Mouse (Mus musculus): ENCODE results near the gene Itgb3.

The Itgb3 gene

DNA sequence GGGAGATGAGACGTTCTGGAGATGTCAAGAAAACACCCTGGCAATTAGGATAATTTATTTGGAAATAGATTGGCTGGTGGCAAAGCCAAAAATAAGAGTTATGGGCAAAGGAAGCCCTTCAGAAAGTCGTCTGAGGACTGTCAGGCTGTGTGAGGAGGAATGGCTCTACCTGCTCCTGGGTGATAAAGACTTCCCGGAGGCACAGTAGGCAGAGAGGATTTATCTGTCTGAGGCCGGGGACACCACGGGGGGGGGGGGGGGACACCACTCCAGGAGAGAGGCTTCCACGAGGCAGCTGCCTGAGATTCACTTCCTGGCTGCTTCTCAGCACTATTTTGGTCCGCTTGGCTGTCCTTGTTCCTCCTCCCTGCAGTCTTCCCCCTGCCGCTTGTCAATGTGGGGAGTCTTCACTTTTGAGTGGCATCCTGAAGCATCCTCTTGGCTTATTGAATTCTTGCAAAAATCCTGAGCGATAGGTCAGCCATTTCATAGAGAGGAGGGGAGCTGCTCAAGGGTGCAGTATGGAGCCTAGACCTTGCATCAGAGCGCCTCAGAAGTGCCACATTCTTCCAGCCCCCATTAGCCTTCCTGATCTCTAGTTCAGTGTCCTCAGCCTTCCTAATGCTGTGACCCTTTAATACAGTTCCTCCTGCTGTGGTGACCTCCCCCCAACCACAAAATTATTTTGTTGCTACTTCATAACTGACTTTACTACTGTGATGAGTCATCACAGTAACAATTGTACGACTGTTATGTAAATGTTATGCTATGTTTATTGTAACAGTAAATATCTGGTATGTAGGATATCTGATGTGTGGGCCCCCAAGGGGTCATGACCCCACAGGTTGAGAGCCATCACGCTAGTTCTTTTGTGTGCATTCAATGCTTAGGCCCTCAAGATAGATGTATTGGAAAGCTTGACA is 14.5 kb downstream of the Itgb3 start:
- peak; percentile 42 to 47 for DNase-seq

DNA sequence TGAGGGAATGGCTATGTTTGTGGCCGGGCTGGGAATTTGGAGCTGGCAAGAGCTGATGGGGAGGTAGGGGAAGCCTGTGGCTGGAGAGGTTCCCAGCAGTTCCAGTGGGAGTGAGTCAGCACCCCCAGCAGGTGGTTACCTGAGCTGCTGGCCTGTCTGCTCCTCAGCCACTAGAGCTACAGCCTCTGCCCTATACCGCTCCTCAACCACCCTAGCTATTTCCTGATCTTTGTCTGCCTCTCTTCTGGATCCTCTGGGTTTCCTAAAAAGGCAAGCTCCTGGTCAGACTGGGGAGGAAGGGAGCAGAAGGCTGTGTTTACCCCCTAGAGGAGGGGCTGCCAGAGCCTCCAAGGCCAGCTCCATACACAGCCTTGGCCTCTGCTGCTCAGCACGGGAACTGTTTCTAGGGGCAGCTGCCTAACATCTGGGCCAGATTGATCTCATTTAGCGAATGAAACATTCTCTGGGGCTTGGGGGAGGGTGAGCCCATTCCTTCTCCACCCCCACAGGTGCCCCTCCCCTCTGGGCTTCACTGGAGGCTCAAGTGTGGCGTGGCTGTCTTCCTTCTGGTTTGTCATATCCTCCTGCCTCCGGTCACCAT is 17.1 kb downstream of the Itgb3 start:
- peak; percentile 76 to 85 for DNase-seq

DNA sequence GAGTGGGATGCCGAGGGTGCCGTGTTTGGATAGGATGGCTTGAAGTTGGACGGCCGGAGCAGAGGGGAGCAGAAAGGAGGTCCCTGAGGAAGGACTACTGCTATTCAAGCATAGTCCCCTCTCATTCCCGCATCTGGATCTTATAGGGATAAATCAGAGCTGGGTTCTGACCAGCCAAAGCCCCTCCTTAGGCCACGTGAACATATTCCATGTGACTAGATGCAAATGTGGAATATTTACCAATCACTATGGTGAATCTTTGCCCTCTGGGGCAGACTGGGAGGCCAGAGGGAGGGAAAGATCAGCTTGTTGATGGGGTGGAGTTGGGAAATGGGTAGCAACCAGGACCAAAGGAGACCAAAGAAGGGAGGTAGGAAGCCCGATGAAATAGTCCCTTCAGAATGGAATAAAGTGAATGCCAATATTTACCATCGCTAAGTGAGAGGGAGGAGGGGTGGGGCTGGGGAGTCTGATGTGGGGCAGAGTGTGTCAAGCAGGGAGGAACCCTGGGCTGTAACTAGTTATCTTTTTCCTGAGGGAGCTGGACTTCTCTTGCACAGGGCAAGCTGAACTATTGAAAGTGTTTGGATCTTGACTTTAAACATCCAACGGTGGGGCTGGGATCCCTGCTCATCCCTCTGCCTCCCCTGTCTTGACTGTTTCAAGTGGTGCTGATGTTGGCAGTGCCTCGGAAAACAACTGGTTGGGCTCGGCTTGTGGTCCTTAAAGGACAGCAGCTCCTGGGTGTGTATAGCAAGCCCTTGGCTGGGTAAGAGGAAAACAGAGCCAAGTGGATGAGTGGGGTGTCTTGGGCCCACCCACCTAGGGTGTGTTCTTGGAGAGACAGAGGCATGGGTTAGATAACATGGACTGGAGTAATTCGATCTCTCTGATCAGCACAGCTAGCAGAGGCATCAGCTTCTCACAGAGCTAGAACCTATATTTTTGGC is 17.9 kb downstream of the Itgb3 start:
- DNase-seq: no peak

DNA sequence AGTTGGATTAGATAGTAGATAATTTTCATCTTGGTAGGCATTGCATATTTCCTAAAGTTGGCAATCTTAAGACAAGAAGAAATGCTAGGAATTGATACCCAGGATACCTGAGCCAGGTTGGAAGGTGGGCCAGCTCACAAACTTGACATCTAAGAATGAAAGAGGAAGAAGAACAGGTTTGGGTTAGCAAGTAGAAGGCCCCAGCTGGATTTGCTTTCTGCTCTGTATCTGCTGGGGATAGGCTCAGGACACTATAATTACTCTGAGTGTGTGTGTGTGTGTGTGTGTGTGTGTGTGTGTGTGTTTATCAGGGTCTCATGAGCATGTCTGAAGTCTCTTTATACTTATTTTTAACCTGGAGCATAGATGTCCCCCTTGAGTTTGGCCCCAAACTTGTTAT is 18.8 kb downstream of the Itgb3 start:
- no peak for DNase-seq

DNA sequence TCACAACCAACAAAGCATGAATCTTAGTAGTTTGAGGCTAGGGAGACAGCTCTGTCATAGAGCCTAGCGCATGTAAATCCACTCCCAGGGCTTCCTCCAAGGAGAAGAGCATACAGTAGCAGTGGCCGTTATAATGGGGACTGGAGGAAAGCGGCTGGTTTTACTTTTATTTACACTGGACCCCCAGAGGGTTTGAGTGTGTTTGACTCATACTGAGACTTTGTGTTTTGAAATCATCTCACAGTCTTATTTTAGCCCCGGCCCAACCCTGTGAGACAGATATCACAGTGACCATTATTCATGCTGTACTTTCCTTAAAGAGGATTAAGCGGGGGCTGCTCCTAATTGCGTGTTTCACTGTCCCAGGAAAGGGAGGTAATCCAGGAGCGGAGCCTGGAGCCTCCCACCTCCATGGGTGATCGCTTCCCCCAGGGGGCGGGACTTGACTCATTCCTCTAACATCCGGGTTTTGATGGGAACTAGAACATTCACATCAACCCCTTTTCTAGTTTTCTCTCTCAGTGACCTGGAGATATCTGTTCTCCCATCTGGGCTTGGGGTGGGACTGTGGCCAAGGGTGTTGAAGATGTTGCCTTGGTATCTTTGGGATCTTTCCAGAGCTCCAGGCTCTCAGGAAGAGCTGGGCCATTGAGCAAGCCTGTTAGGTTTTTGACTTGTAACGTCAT is 20.0 kb downstream of the Itgb3 start:
- no peak for DNase-seq

DNA sequence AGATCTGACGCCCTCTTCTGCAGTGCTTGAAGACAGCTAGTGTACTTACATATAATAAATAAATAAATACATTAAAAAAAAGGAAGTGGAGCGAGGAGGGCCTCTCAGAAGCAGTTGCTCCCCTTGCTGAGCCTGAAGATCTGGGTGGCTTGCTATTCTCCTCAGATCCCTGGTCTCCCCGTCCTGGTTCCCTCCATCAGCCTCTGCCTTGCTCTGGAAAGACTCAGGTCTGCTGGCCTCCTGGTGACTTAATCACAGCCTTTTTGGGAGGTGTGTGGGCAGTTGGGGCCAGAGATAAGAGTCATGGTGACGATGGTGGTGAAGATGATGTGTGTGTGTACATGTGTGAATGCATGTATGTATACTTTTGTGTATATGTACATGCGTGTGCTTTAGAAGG is 20.8 kb downstream of the Itgb3 start:
- no peak for DNase-seq

DNA sequence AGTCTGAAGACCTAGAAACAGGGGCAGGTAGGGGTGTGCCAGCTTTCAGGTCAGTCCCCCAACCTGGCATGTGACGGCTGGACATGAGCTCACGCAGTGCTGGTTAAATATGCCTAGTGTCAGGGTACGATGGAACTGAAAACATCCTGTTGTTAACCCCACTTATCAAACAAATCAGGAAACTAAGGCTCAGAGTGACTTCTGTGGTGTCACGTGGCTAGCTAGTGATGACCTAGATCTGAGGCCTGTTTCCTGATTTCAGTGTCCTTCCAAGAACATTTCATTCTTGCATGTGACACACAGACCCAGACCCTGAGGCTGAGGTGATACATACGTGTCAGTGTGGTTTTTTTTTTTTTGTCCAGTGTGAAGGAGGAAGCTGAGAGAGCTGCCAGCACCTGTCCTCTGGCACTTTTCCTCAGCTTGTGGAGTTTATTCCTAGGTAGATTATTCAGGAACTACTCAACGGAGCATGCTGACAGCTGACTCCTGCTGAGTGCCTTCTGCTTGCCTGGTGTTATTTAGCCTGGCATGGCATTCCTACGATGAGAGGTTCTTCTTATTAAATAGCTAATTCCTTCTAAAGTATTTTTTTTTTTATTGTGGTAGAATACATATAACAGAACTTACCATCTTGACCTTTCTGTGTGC is 22.5 kb downstream of the Itgb3 start:
- DNase-seq: peak; percentile 86 to 90

DNA sequence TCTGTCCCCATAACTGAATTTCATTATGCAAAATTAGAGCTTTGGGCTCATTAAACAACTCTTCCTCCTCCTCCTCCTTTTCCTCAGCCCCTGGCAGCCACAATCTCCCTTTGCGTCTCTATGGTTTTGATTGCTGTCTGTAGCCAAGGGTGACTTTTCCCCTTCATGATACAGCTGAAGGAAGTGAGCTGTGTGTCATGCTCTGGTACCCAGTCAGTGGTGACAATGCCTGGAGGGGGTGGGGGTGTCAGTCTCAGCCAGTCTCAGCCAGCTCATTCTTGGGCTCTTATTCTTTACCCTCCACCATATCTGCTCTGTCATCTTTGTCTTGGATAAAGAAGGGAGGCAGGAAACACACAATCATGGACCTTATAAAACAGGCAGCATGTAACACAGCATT is 23.5 kb downstream of the Itgb3 start:
- peak in 1 of 2 experiments; percentile 23 for DNase-seq

DNA sequence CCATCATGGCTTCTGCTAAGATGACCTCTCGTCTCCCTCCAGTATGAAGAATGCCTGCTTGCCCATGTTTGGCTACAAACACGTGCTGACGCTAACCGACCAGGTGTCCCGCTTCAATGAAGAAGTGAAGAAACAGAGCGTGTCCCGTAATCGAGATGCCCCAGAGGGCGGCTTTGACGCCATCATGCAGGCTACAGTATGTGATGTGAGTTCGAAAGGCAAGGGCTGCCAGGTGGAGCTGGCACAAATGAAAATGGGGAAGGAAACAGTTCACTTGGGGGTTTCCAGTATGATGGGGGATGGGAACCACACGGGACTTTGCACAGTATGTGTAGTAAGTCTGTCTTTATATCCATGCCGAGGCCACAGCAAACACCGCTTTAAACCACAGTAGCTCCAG is 29.2 kb downstream of the Itgb3 start:
- peak in 1 of 2 experiments; percentile 1 for DNase-seq

DNA sequence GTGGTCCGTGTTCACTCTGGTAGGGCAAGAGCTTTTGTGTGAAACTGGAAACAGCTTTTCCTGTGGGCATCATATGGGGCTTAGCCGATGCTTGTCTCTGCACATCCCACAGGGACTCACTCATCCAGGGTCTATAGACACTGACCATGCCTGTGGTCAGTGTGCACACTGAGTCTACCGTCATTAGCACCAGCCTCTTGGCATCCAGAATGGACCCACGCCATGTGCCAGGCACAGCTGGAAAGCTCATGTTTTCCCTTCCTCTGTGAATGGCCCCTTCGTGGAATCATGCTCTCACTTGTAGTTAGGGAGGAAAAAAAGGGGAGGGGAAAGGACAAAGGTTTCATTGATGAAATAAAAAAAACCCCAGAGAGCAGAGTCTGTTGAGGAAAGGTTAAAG is 30.2 kb downstream of the Itgb3 start:
- no peak for DNase-seq

DNA sequence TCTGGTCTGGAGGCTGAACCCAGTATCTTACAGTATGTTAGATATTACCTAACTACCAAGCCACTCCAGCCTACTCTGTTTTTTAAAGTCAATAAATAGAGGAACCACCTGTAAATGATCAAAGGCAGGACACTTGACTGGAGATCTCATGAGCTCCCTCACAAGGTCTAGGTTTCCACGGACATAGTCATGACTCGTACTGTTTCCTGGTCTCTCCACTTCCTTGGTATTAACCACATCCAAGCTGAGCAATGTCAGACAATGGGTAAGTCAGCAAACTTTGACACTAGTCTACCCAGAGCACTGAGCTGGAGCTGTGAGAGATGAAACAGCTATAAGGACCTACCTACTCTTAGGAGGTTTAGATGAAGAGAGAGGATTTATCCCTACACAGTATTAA is 31.1 kb downstream of the Itgb3 start:
- no peak for DNase-seq

DNA sequence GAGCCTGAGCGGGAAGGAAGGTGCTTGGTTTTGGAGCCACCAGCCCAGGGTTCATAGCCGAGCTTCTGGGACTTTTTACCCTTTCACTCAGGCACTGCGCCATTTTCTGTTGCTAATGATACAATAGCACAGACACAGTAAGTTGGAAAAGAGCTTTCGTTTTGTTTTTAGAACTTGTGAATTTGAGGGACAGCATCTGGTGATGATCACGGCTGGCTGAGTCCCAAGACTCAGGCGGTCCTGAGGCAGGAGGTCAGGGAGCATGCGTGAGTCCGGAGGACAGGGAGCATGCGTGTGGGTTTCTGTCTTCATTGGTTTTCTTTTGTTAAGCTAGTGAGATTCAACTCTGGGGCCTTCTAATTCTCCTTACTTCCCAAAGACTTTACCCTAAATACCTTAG is 31.8 kb downstream of the Itgb3 start:
- no peak for DNase-seq

DNA sequence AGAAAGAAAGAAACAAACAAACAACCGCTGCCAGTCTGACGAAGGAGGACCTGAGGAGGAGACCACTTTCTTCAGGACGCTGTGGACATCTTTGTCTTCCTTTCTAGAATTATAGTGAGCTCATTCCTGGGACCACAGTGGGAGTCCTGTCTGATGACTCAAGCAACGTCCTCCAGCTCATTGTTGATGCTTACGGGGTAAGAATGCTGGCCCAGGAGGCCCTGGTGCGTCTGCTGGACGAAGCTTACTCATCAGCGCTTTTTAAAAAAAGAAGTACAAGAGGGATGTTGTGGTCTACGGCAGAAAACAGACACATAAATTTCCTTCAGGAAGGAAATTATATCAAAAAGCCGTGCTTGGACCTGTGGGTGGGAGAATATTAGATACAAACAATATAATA is 33.1 kb downstream of the Itgb3 start:
- DNase-seq: no peak

DNA sequence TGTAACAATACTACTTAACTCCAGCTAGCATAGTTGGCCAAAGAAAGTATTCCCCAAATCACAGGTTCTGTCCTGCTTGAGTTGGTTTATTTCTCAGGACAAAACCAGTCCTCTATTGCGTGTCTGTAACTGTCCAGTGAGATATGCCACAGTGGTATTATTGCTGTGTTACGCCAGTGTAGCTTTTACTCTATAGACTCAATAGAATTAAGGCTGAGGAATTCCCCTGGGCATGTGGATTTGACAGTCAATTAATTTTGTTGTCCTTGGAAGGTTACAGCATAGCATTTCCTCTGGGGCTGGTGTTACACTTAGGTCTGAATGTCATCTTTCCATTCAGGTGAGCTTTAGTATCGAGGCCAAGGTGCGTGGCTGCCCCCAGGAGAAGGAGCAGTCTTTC is 35.4 kb downstream of the Itgb3 start:
- no peak for DNase-seq

DNA sequence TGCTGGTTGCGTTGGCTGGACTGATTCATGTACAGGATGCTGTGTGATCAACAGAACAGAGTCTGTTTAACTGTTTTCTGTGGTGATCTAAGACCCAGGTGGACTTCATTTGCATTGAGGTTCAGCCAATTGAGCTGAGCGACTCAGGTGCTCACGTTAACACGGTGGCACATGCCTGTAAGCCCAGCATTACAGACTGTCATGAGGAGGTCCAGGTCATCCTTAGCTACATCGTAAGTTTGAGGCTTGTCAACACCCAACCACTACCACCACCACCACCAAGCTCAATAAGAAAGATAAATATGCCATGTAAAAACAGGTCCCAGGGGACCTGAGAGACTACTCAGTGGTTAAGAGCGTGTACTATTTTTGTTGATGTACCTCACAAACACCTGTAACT is 37.6 kb downstream of the Itgb3 start:
- DNase-seq: no peak

DNA sequence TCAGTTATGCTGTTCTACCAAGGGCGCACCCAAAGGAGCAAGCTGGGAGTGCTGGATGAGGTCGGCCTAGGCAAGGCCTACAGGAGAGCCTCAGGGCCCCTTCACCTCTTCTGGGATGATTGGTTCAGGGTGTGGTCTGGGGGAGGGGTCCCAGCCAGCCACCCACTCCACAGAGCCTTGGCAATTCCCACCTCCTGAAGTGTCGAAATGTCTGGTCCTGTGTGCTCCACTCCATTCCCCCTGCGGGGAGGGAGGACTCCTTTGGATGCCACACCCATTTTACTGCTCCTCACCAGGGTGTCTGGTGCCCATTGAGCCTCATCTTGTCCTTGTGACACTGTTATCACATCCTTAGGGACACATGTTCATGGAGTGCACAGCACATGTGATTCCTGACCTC is 38.4 kb downstream of the Itgb3 start:
- DNase-seq: no peak

DNA sequence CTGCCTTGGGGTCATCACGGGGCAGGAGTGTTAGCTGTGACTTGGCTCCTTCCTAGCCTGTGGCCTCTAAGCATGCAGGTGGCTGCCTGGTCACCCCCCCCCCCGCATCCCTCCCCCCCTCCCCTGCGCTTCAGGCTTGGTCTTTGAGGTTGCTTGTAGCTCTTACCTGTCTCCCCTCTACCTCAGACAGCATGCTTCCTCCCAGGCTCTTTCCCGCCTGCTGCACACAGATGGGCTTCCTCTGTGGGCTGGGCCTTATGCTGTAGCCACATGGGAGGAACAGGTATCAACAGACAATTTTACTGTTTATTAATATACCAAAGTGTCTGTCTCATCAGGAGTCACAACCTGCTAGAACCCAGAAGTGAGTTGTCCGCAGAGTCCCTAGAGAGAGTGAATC is 38.8 kb downstream of the Itgb3 start:
- DNase-seq: no peak

DNA sequence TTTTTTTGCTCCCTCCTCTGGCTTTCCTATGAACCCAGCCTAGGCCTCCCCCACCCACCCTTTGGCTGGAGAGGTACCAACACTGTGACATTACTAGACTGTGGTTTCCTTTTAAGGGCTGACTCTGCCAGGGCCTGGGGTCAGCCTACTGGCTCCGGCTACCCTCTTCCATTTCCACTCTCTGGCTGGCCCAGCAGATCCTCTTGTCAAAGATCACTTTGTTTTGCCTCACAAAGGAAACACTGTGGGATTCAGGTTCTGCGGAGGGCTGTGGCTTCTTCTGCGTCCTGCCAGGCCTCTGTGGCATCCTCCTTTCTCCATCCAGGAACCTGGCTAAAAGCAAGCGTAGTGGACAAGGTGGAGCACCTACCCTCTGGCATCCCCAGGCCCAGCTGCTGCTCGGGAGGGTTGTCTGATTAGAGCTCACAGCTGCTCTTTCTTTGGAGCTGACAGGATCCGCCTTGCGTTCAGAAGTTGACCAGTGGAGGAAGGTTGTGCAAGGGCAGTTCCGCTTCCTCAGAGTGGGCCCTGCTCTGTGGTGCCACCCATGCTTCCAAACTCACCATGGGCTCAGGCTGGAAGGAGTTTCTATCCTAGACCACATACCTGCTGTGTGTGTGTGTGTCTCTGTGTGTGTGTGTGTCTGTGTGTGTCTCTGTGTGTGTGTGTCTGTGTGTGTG is 39.5 kb downstream of the Itgb3 start:
- DNase-seq: no peak

DNA sequence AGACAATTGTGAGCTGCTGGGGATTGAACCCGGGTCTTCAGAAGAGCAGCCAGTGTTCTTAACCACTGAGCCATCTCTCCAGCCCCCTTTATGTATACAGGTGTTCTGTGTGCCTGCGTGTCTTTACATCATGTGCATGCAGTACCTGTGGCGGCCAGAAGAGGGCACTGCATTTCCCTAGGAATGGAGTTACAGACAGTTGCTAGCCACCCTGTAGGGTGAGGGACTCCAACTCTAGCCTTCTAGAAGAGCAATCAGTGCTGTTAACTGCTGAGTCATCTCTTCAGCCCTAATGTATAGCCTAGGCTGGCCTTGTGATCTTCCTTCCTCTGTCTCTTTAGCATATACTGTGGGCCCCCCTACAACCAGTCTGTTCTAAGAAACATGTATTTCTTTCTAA is 40.8 kb downstream of the Itgb3 start:
- peak in 1 of 2 experiments; percentile 55 for DNase-seq

DNA sequence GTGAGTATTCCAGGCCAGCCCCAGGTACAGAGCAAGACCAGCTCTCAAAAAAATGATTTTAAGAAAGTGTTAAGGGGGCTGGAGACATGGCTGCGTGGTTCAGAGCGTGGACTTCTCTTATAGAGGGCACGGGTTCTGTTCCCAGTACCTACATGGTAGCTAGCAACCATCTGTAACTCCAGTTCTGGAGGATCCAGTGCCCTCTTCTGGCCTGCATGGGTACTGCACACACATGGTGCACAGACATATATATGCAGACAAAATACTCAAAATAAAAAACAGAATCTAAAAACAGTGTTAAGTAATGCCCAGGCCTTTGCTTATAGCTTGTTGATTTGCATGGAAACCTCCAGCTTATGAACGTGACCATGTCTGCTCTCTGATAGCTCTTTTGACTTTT is 52.8 kb downstream of the Itgb3 start:
- no peak for DNase-seq

DNA sequence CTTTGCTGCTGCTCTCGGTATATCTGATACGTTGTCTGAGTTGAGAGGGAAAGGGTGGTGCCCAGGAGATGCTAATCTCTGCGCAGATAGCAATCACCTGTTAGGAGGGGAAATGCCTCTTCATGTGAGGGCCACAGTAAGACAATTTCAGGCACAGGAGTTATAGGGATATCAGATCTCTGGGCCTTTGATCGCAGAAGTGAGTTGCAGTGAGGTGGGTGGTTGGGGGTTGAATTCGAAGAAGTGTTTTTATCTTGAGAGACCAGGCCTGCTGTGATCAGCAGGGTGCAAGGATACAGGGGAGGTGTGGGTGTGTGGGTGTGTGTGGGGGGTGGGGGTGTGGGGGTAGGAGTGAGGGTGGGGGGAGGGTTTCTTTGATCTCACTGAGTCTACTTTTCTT is 53.3 kb downstream of the Itgb3 start:
- DNase-seq: no peak

Data from cerebellum, postnatal 25 days (tissue).